ENCODE assay signal across 28 mouse cellular contexts in genomic region chr6:116793321-116793960, GRCm38 (mm10).
DNase-seq lines count a peak whose midpoint lies in the region; ATAC-seq and TF ChIP-seq lines count a peak whose summit lies in the region.
"Had no signal": no experiment of that assay in that cellular context is flagged by ENCODE, and none has a peak within 500 bp of the region (broad histone marks: within the 10 kb centered on the region; RNA-seq: fewer than 3 reads in every experiment).

No protein-coding gene starts in this region.

- H3K9ac ChIP-seq in kidney, embryonic 14.5 days (ENCODE audit: low read depth, low read length): no peak overlapping the region
- no peak overlapping the region for H3K9ac ChIP-seq in stomach, embryonic 14.5 days (replicated peaks; ENCODE audit: low read depth, low read length)
- H3K9ac ChIP-seq in stomach, postnatal 0 days (ENCODE audit: low read length): no peak overlapping the region
- no peak overlapping the region for H3K9ac ChIP-seq in heart, embryonic 12.5 days
- no peak overlapping the region for H3K9ac ChIP-seq in liver, postnatal 0 days (replicated peaks)
- H3K9ac ChIP-seq: embryonic facial prominence, embryonic 13.5 days; hindbrain, embryonic 14.5 days; limb, embryonic 12.5 days; liver, embryonic 15.5 days; lung, embryonic 15.5 days; neural tube, embryonic 12.5 days had no signal

- no peak for DNase-seq in kidney, adult 8-10 months
- DNase-seq in stomach, postnatal 0 days (ENCODE audit: low spot score): no peak
- DNase-seq in mesoderm, embryonic 11.5 days (ENCODE audit: low read depth, low spot score): peak; percentile 55
- DNase-seq in liver, postnatal 0 days: no peak
- DNase-seq: adrenal gland, adult 8-10 months; cerebellum, adult 2 months; cerebellum, postnatal 14 days; gastrocnemius, adult 2 months; gastrocnemius, postnatal 36 days; heart, adult 18-20 months; kidney, postnatal 10 days; thymus, adult 2 months; thymus, postnatal 36 days had no signal

- no peak for TF ChIP-seq CTCF in stomach, postnatal 0 days (IDR thresholded peaks at IDR 0.05; ENCODE audit: low read depth)
- no peak for TF ChIP-seq CTCF in liver, postnatal 0 days (IDR thresholded peaks at IDR 0.05; ENCODE audit: low read depth)

- H3K4me2 ChIP-seq in kidney, embryonic 14.5 days (replicated peaks; ENCODE audit: low read depth, low read length): no peak overlapping the region
- H3K4me2 ChIP-seq in stomach, embryonic 14.5 days (replicated peaks; ENCODE audit: low read depth, low read length): no peak overlapping the region
- no peak overlapping the region for H3K4me2 ChIP-seq in stomach, postnatal 0 days (replicated peaks; ENCODE audit: low read depth)
- H3K4me2 ChIP-seq in heart, embryonic 12.5 days: no peak overlapping the region
- H3K4me2 ChIP-seq in liver, postnatal 0 days (ENCODE audit: low read depth, low read length): no peak overlapping the region
- H3K4me2 ChIP-seq: embryonic facial prominence, embryonic 13.5 days; heart, embryonic 11.5 days; hindbrain, embryonic 14.5 days; limb, embryonic 12.5 days; liver, embryonic 15.5 days; lung, embryonic 15.5 days; midbrain, embryonic 11.5 days; neural tube, embryonic 12.5 days had no signal

- TF ChIP-seq EP300 in stomach, postnatal 0 days (optimal IDR thresholded peaks at IDR 0.05): no peak
- TF ChIP-seq EP300 in liver, postnatal 0 days (IDR thresholded peaks at IDR 0.05; ENCODE audit: low read depth): no peak

- WGBS in kidney, embryonic 14.5 days: 2% methylated on average over 4 of the region's 4 CpGs
- WGBS in stomach, embryonic 14.5 days: 26% methylated on average over 4 of the region's 4 CpGs
- 44% methylated on average over 4 of the region's 4 CpGs for WGBS in stomach, postnatal 0 days
- 79% methylated on average over 4 of the region's 4 CpGs for WGBS in heart, embryonic 12.5 days
- 50% methylated on average over 4 of the region's 4 CpGs for WGBS in liver, postnatal 0 days (ENCODE audit: insufficient replicate concordance)

- peaks cover 7% of the 10 kb centered on the region; the same call in 1 of the 2 replicates for H3K4me1 ChIP-seq in kidney, embryonic 14.5 days (ENCODE audit: control insufficient read depth, insufficient read depth, low read length)
- 0 out of 2 replicates have a peak, but pooled peaks cover 5% of the 10 kb centered on the region for H3K4me1 ChIP-seq in stomach, embryonic 14.5 days (ENCODE audit: control insufficient read depth, insufficient read depth, low read length)
- no peaks in the 10 kb centered on the region for H3K4me1 ChIP-seq in stomach, postnatal 0 days (replicated peaks; ENCODE audit: control insufficient read depth, insufficient read depth)
- H3K4me1 ChIP-seq in heart, embryonic 12.5 days (replicated peaks): no peaks in the 10 kb centered on the region; the same call in 1 of the 2 replicates
- no peaks in the 10 kb centered on the region for H3K4me1 ChIP-seq in liver, postnatal 0 days (ENCODE audit: insufficient read depth)
- H3K4me1 ChIP-seq: liver, embryonic 15.5 days; lung, embryonic 15.5 days; neural tube, embryonic 12.5 days had no signal

- peak overlapping the region; percentile 33; the same call in 1 of the 2 replicates for H3K27ac ChIP-seq in kidney, embryonic 14.5 days (ENCODE audit: low read depth, low read length)
- peak overlapping the region; percentile 39; the same call in 1 of the 2 replicates for H3K27ac ChIP-seq in stomach, embryonic 14.5 days (ENCODE audit: low read length)
- no peak overlapping the region for H3K27ac ChIP-seq in stomach, postnatal 0 days (replicated peaks)
- no peak overlapping the region for H3K27ac ChIP-seq in heart, embryonic 12.5 days (ENCODE audit: poor library complexity, severe bottlenecking)
- H3K27ac ChIP-seq in liver, postnatal 0 days (ENCODE audit: low read depth): no peak overlapping the region
- H3K27ac ChIP-seq: embryonic facial prominence, embryonic 13.5 days; forebrain, embryonic 10.5 days; gastrocnemius, adult 2 months; hindbrain, embryonic 14.5 days; limb, embryonic 12.5 days; liver, embryonic 15.5 days; lung, embryonic 15.5 days; neural tube, embryonic 12.5 days had no signal

- peak; percentile 89 for ATAC-seq in kidney, embryonic 14.5 days (ENCODE audit: low FRiP score, low TSS enrichment)
- ATAC-seq in stomach, embryonic 14.5 days (ENCODE audit: insufficient number of reproducible peaks, insufficient read depth, low FRiP score, low read depth): peak; percentile 76; the same call in 1 of the 2 replicates
- no peak for ATAC-seq in stomach, postnatal 0 days (ENCODE audit: low FRiP score, low TSS enrichment)
- no peak for ATAC-seq in heart, embryonic 12.5 days (ENCODE audit: insufficient number of reproducible peaks, low FRiP score)
- no peak for ATAC-seq in liver, postnatal 0 days
- ATAC-seq: CD4-positive, CD25-positive, alpha-beta regulatory T cell, adult 4 months; forebrain, embryonic 16.5 days; midbrain, embryonic 16.5 days had no signal

- H3K9me3 ChIP-seq in kidney, embryonic 14.5 days (ENCODE audit: control insufficient read depth, low read length): no peaks in the 10 kb centered on the region
- H3K9me3 ChIP-seq in stomach, embryonic 14.5 days (ENCODE audit: control insufficient read depth, low read depth, low read length): no peaks in the 10 kb centered on the region
- no peaks in the 10 kb centered on the region for H3K9me3 ChIP-seq in stomach, postnatal 0 days (ENCODE audit: control insufficient read depth, low read length)
- H3K9me3 ChIP-seq in heart, embryonic 12.5 days (replicated peaks): no peaks in the 10 kb centered on the region
- no peaks in the 10 kb centered on the region for H3K9me3 ChIP-seq in liver, postnatal 0 days (ENCODE audit: low read length)
- H3K9me3 ChIP-seq: embryonic facial prominence, embryonic 13.5 days; forebrain, embryonic 10.5 days; limb, embryonic 12.5 days; liver, embryonic 15.5 days; lung, embryonic 15.5 days; neural tube, embryonic 12.5 days had no signal

- no peaks in the 10 kb centered on the region for H3K27me3 ChIP-seq in kidney, embryonic 14.5 days (ENCODE audit: control insufficient read depth, insufficient read depth, low read length)
- no peaks in the 10 kb centered on the region for H3K27me3 ChIP-seq in stomach, embryonic 14.5 days (ENCODE audit: control insufficient read depth, insufficient read depth, low read length)
- H3K27me3 ChIP-seq in stomach, postnatal 0 days (ENCODE audit: control insufficient read depth, insufficient read depth, low read length): no peaks in the 10 kb centered on the region
- no peaks in the 10 kb centered on the region for H3K27me3 ChIP-seq in heart, embryonic 12.5 days (replicated peaks)
- no peaks in the 10 kb centered on the region for H3K27me3 ChIP-seq in liver, postnatal 0 days (ENCODE audit: insufficient read depth, low read length)
- H3K27me3 ChIP-seq: embryonic facial prominence, embryonic 13.5 days; limb, embryonic 12.5 days; liver, embryonic 15.5 days; lung, embryonic 15.5 days; neural tube, embryonic 12.5 days had no signal

- no peak overlapping the region for H3K4me3 ChIP-seq in kidney, embryonic 14.5 days (ENCODE audit: low read length)
- H3K4me3 ChIP-seq in stomach, embryonic 14.5 days (ENCODE audit: low read depth, low read length): no peak overlapping the region
- H3K4me3 ChIP-seq in stomach, postnatal 0 days (ENCODE audit: low read depth, low read length): no peak overlapping the region
- H3K4me3 ChIP-seq in heart, embryonic 12.5 days: no peak overlapping the region
- H3K4me3 ChIP-seq in liver, postnatal 0 days (ENCODE audit: low read depth, low read length): no peak overlapping the region
- H3K4me3 ChIP-seq: embryonic facial prominence, embryonic 13.5 days; forebrain, embryonic 10.5 days; gastrocnemius, adult 2 months; limb, embryonic 12.5 days; liver, embryonic 15.5 days; lung, embryonic 15.5 days; neural tube, embryonic 12.5 days had no signal

- no peaks in the 10 kb centered on the region for H3K36me3 ChIP-seq in kidney, embryonic 14.5 days (ENCODE audit: control insufficient read depth, insufficient read depth, low read length)
- no peaks in the 10 kb centered on the region for H3K36me3 ChIP-seq in stomach, embryonic 14.5 days (ENCODE audit: control insufficient read depth, insufficient read depth, low read length)
- no peaks in the 10 kb centered on the region for H3K36me3 ChIP-seq in stomach, postnatal 0 days (ENCODE audit: control insufficient read depth, insufficient read depth, low read length)
- no peaks in the 10 kb centered on the region for H3K36me3 ChIP-seq in heart, embryonic 12.5 days
- H3K36me3 ChIP-seq in liver, postnatal 0 days (replicated peaks; ENCODE audit: insufficient read depth, low read length): no peaks in the 10 kb centered on the region
- H3K36me3 ChIP-seq: embryonic facial prominence, embryonic 13.5 days; forebrain, embryonic 10.5 days; limb, embryonic 12.5 days; liver, embryonic 15.5 days; lung, embryonic 15.5 days; neural tube, embryonic 12.5 days had no signal

Comparison
In these comparisons a context has a peak if more than half of its experiments do, and no peak if none do; other contexts are left out.
1. ATAC-seq: peak in kidney, embryonic 14.5 days (single experiment) and stomach, embryonic 14.5 days (single experiment); none in stomach, postnatal 0 days (single experiment), heart, embryonic 12.5 days (single experiment) and liver, postnatal 0 days (single experiment).
2. H3K27ac ChIP-seq: peak in kidney, embryonic 14.5 days (single experiment) and stomach, embryonic 14.5 days (single experiment); none in stomach, postnatal 0 days (single experiment), heart, embryonic 12.5 days (single experiment) and liver, postnatal 0 days (single experiment).